Mouse (Mus musculus) c-Kit-positive CD71-positive TER-119-positive erythroid progenitor cells, embryonic 14.5 days (primary cell): Measurements from ENCODE around the gene Aoc1.

Source experiments
- DNase-seq: peaks from one replicate; pipeline ENCODE4 v3.0.0-alpha.2; 2013; ENCODE audit warnings: low spot score

Gene Aoc1

DNA sequence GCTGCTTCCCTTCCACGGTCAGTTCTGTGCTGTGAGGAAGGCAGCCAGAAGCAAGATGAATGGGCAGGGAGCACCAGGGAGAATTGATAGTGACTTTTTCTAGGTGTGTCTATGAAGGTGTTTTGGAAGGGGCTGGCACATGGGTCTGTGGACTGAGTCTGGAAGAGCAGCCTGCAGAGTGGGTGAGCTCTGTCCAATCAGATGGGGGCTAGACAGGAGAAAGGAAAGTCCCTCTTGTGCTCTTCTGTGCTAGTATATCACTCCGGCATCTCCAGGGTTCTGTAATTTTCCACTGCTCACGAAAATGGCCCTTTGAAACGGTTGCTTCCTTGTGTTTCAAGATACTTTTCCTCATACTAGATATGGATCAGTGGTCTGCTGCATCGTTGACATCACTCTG, at the start of gene Aoc1:
Gene Aoc1 (plus strand): TSS at position 301 of the 400 bp plus-strand sequence.
- no peak for DNase-seq

DNA sequence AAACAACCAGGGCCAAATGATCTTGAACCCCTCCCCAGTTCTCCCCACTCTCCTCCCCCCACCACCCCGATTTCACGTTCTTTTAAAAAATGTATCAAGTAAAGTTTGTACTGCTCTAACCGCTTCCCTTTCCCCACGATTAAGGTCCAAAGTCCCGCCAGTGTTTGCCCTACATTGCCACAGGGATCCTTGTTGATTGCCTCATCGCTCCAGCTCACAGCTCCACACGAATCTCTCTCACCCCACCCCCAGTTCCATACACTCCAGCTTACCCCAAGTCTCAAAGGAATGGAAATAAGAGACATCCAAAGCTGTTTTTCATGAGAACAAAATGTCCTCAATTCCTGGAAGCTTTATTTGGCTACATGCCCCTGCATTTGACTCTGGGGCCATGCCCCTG, 47.7 kb upstream of the Aoc1 start:
- no peak for DNase-seq

DNA sequence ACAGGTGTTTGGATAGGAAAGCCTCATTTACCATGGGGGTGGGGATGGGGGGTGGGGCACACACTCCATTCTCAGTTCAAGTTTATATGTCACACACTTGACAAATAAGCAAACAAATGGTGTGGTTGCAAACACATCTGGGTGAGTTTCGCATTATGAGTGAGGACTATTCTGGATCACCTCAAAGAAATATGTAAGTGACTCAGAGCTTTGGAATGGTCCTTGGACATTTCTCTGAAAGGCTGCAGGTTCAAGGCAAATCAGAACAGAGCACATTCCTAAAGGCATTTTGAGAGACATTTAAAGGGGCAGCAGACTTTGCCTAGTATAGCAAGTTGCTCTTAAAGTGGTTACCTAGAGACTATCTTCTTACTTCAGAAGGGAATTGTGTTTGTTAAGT, 43.7 kb upstream of the Aoc1 start:
- DNase-seq: no peak

DNA sequence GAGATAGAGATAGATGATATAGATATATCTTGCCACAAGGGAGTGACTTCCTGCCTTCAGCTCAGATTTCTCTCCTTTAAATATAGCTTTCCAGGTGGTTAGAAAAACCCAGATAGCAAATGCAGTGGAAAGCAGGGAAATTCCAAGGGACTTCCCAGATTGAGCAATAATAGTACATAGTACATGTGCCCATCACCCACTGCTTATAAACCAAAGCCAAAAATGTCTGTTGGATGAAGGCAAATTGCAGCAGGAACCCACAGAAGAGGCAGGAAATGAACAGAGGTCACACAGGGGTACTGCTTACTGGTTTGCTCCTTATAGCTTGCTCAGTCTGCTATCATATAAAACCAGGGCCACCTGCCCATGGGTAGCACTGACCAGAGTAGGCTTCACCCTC, 43.0 kb upstream of the Aoc1 start:
- no peak for DNase-seq

DNA sequence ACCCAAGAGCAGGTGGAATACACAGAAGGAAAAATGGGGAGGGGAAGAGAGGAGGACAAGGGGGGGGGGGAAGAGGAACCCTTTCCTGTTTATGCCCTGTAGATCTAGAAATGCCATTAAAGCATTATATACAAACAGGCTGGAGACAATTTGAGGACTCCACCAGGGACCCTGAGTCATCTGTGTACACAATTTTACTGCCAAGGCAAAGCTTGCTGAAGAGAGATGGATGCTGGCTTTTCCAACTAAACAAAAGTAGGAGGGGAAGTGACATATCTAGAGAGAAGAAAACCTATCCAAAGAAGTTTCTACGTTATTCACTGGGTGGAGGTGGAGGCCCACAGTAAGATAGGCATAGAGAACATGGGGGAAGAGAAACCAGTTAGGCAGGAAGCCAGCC, 42.5 kb upstream of the Aoc1 start:
- DNase-seq: no peak

DNA sequence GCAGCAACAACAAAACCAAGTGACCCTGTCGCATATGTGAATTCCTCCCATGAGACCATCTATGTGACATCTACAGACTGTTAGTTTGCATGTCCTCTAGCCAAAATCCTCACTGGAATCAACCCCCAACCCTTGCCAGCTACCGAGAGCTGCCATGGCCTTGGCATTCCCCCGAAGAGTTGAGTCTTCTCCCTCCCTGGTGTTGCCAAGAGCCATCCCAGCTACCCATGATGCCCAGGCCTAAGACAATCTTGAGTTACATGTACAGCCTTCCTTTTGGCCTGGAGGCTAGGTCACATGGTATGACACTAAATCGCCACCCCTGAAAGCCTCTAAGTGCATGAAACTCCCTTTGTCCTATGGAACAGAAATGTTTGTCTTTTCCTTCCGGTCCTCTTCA, 41.6 kb upstream of the Aoc1 start:
- DNase-seq: no peak

DNA sequence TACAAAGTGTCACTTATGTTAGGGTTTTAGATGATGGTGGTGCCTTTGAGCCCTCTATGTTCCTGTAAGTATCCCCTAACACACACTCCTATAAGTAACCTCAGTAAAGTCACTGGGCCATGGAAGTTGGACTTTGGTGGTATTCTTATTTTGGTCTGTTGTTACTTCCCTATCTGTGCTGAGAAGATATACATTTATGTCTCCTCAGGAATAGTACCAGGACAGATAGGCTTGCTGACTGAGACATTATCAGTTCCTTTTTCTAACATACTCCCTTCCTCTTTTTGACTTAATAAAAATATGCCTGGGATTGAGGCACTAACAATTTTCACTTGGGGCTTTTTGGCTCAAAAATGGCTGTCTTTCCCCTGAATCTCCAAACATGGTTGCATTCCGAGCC, 40.3 kb upstream of the Aoc1 start:
- no peak for DNase-seq

DNA sequence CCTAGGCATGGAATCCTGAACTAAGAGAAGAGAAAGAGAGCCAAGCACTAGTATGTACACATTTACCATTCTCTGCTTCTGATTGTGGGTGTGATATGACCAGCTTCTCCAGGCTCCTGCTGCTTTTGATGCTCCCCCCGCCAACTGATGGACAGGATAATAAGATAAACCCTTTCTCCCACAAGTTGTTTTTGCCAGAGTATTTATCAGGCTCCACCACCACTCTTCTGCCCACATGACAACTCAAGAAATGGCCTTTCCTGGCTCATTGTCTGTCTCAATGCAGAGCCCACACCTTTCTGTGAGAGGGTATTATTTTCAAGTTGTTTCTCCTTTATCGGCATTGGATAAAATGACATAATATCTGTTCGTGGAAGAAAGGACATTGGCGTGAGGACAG, 39.2 kb upstream of the Aoc1 start:
- DNase-seq: no peak

DNA sequence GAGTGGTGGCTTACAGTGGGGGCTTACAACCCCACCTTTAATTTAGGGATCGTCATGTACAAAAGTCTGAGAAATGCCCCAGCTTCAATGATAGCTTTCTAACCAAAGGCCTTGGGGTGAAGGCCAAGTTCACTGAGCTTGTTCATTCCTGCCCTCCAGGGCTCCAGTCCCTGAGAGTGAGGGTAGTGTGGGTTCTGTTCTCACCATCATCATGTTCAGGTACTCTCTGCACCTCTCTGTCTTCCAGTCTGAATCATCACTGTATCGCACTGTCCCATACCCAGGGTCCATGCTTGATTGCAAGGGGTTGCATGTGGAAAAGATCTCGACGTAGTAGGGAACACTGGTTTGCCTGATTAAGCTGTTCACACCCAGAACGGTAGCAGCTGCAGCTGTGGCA, 37.5 kb upstream of the Aoc1 start:
- DNase-seq: no peak

DNA sequence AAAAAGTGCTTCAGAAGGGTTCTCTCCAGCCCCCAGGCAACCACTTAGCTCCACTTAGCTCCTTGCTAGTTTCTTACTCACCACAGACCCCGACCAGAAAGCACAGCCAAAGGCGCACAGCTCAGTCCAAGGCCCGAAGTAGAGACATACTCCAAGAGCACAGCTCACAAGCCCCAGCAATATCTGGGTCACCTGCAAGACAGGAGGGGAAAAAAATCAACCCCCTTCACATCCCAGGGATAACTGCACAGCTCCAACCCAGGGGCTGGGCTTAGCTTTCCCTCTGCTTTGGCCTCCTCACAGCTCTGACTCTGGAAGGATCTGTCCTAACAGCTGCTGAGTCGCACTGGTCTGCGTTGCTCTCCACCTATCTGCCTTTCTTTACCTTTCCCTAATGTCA, 36.5 kb upstream of the Aoc1 start:
- DNase-seq: no peak

DNA sequence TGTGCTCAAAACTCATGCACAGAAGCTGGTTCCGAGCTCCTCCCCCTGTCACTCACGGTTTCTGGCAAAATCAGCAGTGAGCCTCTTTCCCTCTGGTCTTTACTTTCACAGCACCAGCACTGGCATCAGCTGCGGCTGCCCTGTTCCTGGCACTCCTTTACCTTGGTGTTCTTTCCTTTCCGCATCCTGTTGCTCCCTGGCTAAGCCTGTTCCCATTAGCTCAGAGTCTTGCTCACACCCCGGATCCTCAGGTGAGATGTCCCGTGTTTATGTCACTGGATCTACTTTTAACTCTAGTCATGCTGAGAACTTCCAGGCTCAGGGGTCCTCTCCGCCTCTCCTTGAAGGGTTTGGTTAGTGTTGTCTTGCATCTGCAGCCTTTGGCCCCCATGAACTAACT, 35.2 kb upstream of the Aoc1 start:
- DNase-seq: no peak

DNA sequence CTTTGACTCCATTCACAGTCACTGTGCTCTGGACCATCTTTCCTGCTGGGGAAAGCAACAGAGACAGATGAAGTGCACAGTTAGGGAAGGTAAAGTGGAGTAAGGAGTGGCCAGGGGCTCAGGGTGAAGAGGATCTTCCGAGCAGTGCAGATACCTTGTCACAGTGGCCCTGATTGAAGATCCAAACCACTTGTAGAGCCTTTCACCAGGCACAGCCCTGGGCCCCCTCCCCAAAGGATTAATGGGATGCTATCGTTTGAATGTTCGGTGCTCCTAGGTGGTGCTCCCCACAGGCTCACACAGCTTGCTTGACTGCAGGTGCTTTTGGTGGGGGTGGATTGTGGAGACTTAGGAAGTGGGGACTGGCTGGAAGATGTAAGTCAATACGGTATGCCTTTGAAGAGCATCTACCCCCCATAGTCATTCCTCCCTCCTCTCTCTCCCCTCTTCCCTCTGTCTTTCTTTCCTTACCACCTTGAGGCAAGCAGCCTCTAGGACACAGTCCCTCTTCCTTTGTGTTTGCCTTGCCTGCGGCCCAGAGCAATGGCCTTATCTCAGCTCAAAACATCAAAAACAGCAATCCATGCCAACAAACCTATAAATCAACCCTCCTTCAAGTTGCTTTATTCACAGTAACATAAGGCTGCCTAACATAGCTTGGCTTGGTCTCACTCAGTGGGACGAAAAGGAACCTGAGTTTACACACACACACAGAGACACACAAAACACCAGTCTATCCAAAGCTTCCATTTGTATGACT, 34.2 kb upstream of the Aoc1 start:
- DNase-seq: no peak

DNA sequence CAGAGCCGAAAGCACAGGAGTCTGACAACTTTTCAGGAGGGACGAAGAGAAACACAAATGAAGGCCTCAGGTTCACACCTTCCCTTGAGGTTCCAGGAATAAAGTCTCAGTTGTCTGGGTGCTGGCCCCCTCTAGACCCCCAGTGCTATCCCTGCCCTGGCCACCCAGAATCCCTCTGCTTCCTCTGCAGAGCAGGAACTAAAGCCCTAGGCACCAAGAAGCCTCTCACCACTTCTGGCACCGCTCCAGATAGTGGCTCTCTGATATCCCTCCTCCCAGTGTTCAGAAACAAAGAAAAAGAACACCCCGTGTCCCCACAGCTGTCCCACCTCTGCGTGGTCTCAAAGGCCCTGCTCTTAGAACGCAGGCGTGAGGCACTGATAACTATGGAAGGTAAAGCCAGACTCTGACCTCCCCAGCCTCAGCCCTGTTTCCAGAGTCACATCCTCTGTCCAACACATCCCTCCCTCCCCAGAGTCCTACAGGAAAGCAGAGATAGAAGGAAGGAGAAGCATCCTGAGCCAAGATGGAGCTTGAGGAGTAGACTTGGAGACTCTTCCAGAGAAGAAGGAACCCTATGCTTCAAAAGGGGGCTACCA, 32.2 kb upstream of the Aoc1 start, which contains the start of gene Tmem176a:
Gene Tmem176a (plus strand): TSS at position 549 of the 599 bp plus-strand sequence.
- DNase-seq: no peak

DNA sequence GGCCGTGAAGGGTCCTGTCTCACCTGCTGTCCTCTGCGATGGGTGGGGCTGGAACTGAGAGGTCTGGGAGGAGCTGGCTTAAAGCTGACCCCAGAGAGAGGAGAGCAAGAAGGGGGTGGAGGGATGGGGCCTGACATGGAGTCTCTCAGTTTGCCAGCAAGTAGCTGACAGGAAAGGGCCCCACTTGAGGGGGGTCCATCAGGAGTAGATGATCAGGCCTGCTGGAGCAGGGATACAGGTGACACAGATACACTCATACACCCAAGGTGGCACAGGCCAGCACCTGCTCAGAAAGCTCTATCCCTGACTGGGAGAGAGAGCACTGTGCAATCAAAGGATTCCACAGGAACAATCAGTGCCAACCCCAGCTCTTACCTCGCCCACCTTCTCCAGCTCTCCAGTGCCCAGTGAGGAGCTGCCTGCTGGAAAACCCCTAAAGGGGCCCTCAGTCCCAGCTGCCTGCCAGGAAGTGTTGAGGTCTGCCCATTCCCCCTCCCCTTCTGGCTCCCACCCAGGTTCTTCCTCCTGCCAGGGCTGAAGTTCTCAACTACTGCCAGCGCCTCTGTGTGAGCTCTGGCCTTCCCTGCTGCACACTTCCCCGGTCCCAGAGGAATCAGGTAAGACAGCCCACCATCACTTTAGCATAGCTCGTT, 31.6 kb upstream of the Aoc1 start, which contains the start of gene Tmem176b:
Gene Tmem176b (minus strand): TSS at position 524 of the 653 bp plus-strand sequence.
- DNase-seq: no peak

DNA sequence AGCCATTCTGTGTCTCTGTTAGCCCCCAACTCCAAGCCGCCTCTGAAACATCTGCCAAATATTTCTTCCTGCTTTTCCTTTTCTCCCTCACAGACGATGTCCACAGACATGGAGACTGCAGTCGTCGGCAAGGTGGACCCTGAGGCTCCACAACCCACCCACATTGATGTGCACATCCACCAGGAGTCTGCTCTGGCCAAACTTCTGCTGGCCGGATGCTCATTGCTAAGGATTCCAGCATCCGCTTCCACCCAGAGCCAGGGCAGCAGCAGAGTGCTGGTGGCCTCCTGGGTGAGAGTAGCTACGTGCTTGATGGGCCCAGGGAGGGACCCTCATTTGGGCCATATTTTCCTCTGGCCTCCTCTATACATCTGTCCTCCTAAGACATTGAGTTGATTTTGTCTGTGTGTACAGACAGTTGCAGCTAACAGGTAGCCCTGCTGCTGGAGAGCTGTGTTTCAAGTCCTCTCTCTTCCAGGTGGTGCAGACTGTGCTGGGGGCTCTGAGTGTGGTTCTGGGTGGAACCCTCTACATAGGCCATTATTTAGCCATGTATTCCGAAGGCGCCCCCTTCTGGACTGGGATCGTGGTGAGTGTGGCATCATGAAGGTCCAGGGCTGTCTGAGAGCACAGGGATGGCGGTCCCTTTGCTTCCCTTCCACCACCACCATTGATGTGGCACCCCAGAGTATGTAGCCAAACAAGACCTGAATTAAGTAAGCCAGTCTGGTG, 30.4 kb upstream of the Aoc1 start:
- no peak for DNase-seq

DNA sequence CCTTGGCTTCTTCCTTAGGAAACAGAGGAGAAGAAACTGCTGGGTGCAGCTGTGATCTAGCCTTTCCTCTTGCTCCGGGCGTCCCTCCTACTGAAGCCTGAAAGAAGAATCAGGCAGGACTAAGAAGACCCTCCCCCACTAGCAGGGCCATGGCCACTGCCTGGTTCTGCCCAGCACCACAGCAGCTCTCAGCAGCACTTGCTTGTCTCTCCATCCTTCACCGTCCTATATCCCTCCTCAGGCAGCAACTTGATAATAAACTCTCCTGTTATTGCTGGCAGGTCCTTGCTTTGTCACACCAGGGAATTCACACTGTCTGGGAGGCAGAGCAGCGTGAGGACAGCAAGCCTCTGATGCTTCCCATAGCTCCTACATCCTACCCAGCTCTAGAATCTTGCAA, 27.6 kb upstream of the Aoc1 start:
- DNase-seq: no peak

DNA sequence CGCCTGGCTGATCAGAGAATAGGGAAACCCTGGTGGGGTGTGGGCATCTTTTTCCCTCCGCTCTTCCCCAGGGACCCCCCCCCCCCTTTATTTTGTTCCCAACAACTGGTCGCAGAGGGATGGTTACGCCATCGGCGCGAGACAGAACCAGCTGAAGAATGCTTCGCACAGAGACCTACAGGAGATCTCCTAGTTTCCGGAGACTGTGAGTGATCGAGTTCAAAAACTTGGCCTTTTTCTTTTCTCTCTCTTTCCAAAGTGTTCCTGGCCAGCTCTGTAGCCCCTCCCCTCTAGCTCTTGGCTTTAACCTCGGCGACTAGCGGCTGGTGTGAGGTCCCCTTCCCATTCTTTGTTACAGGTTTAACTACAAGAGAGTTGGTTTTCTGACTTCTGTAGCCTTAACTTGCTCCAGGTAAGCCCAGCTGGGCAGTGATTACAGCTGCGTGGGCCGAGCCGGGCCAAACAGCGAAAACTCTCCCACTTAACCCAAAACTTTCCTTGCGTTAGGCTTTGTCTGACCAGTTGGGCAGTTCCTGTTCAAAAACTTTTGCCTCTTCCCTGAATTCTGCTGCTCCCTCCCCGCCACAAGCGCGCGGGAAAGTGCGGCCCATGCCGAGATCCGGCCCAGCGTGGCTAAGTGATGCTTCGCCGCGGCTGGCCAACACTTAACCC, 20.7 kb upstream of the Aoc1 start:
- no peak for DNase-seq

DNA sequence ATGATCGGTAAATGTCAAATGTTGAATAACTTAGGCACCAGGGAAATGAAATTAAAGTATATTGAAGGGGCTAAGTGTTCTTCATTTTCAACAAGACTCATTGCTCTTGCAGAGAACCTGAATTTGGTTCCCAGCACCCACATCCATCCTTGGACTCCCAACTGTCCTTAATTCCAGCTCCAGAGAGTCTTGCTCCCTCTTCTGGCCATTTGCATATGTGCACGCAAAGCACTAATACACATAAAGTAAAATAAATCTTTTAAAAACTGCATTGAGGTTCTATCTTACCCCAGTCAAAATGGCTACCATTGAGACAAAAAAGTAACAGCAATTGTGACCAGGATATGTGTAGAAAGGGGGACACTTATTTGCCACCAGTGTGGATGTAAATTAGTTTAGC, 18.5 kb upstream of the Aoc1 start:
- no peak for DNase-seq

DNA sequence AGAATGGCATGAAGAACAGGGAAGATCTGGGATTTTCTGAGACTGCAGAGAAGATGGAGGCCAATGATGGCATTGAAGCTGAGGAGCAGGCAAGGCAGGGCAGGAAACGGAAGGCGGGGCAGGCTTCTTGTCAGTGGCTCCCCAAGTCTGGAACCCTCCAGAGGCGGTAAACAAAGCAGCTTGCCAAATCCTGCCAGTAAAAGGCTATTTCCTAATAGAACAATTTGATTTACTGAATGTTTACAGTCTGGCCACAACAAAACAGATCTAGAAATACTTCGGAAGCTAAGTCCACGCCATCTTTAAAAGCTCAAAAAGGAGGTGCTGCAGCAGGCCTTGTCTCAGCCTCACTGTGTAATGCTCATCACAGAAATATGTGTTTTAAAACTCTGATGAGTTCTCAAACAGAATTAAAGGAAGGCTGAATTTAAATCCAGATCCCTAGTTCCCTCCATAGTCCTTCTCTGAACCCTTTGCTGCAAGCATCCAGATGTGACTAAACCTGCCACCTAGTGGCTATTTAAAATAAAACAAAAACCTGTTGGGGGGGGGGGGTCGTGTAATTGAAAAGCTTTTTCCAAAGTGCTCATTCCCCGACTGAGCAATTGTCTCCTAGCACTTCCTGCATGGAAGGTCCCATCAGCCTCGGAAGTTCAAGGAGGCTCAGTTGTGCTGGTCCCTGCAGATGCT, 14.9 kb upstream of the Aoc1 start:
- no peak for DNase-seq

DNA sequence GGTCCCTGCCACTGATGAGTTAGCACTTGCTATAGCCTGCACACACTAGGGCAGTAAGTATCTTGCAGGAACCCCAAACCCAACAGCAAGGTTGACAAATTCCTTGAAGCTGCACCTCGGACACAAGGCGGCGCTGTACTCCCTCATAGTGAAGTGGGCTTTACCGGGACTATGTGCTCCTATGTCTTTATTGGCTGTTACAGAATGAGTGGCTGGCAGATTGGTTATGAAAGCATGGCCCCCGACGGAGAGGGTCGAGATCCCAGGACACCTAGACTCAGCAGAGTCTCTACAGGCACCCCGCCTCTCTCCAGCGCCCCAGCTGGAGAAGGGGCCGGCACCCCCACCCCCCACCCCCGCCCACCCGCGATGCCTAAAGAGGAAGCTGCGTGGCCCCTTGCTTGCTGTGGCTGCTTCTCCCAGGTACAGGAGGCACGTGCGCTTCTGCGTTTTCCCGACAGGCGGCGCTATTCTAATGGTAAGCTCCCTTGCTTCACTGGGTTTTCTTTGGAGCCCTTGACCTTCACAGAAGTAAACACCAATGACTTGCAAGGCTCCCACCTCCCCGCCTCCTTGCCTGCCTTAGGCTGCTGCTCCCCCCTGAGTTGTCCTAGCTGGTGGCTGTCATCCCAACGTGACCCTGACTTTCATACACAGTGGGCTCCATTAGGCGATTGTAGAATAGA, 12.4 kb upstream of the Aoc1 start:
- peak; percentile 28 for DNase-seq

DNA sequence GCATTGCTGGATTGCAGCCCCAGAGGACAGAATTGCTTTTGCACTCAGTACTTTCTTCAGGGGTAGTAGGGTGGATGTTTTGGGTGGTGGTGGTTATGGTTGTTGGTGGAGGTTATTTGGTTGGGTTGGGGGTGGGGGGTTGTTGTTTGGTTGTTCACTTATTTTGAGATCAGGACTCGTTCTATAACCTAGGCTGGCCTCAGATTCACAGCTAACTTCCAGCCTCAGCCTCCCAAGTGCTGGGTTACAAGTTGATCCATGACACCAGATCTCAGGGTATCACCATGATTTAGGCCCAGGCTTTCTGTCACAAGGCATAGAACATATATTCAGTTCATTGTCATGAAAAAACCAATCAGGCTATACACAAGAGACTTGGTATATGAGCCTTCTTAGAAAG, 11.8 kb upstream of the Aoc1 start:
- no peak for DNase-seq
